In genomic region chr7:11972611-11973010, GRCm38 (mm10) we compare ENCODE assay signal across 24 mouse cellular contexts. TPM values are rescaled to one million over a fixed set of nuclear protein-coding genes. Genes with fewer than 3 reads are reported as not detected.
"Had no signal": no experiment of that assay in that cellular context is flagged by ENCODE, and none has a peak within 500 bp of the region (broad histone marks: within the 10 kb centered on the region; RNA-seq: fewer than 3 reads in every experiment).

No protein-coding gene starts in this region.

- DNase-seq: left cerebral cortex, postnatal 4 days; liver; liver, embryonic 13.5 days; liver, postnatal 0 days; lung, adult 18-20 months; lung, adult 2 months; lung, embryonic 14.5 days; lung, postnatal 10 days; lung, postnatal 14 days; lung, postnatal 36 days; lung, postnatal 4 days; midbrain, embryonic 14.5 days had no signal

RNA-seq across cellular contexts. Expression of gene Vmn1r76, which starts 34.6 kb away (rescaled TPM):
- total RNA-seq: left cerebral cortex, adult 2 months; left cerebral cortex, adult 8-10 months; left cerebral cortex, postnatal 10 days; left cerebral cortex, postnatal 14 days; left cerebral cortex, postnatal 25 days; left cerebral cortex, postnatal 36 days; left cerebral cortex, postnatal 4 days; liver, adult 2 months; megakaryocyte progenitor cell, adult 5-6 weeks; megakaryocyte, adult 5-6 weeks; megakaryocyte-erythroid progenitor cell, adult 5-6 weeks; midbrain, postnatal 0 days; monocyte, adult 5-6 weeks had no signal
